Mouse (Mus musculus): ENCODE measurements around the gene Asns.
"Not testable (repeated sequence)": the region's sequence is repeated elsewhere in the genome, so short reads cannot be mapped to it uniquely, and the experiment has no call there.

The Asns gene

DNA sequence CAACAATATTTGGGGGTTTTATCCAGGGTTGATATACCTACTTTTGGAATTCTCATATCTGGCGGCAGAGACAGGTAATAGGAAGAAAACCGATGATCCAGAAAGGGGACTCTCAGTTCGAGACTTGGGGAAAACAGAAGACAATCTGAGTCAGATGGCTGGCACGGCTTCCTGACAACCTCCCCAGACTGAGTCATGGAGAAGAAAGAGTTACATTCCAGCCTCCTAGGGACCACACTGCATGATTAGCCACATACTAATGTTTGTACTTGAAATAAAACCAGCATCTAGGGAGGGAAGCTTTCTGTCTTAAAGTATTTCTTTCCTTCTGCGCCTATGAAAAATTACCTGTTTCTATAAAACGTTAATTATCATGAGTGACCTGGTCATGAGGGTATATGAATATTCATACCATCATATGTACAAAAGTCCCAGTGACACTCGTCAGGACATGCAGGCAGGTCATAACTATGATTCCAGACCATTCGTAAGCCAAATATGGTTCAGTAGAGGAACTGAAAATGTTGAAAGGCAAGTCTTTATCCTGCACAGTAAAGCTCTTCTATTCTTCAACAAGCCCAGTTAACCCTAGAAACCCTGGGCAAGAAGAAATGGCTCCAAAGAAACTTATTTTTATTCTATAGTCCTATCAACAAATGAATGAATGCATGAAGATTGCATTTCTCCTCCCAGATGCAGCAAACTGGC, 16.7 kb downstream of the Asns start:
- DNase-seq, result no peak

DNA sequence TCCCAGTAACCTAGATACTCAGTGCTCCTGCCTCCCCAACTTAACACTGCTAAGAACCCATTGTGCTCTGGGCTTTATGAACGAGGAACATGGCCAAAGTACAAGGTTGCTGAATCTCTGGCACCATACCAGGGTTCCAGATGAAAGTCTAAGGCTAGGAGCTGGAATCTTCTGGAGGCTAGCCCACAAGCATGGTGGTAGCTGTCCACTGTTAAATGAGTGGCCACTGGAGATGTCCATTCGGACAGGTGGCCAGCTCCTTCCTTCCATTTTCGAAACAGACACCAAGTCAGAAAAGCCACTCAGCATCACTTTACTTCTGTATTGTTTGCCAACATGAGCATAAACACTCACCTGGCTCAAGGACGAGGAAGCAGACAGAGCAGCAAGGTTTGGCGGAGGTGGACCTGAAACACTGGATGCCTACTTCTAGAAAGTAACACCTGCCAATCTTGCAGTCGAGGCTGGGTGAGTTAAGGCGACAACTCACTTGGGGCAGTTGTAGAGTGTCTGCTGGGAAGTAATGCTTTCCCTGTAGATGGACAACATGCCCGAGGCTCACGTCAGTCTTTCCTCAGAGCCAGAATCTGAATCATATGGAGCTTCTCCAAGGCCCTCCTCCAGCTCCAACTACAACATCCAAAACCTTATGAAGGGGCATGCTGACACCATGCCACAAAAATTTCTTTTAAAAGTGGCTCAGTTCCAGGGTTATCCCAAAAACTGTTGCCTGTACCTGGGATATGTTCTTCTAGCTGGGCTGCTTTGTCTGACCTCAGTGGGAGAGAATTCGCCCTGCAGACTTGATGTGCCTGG, 20.4 kb downstream of the Asns start:
- no peak for DNase-seq

DNA sequence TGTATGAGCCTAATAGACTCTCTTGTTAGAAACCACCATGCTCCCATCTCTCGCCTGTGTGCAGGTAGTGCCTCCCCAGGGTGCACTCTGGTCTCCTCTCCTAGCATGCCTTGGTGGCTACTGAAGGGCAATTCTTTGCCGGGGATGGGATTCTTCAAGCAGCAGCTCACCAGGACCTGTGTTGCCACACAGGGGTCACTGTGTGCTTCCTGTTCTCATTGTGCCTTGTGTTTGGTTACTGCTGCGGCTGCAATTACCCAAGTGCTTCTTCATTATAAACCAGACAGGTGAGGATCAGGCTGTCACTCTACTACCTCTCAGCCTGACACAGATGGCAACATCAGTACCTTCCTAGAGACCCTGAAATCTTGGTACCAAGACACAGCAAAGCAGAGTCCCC, 21.6 kb downstream of the Asns start:
- DNase-seq, result no peak

DNA sequence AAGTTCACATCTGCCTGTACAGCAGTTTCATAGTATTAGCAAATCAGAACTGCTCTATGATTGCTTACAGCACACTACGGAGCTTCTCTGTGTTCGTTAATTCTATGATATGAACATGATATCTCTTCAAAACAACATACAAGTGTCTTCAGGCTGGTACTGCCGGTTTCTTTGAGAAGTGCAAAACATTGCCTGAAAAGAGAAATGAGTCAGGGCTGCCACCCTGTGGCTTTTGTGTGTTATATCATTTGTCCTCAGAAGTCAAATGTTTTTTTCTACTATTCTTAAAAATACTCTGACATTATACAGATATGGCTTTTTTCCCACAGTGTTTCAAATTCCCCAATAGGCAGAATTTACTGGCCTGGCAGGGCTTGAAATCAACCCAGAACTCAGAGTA, 22.5 kb downstream of the Asns start:
- no peak for DNase-seq

DNA sequence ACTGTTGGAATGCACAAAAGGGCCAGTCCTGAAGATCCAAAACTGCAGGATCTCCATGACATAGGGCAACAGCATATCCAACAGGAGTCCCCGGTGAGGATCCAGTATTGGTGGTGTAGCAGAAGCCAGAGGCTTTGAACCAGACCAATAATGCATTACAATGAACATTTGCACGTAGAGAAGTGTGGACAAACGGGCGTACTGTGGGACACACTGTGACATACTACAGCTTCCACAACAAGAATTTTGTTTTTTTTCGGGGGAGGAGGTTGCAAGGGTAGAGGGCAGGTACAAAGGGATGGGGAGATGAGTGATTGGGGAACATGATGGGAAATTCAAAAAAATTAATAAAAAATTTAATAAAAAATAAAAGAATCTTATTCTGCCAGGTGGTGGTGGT, 23.3 kb downstream of the Asns start:
- no peak for DNase-seq

DNA sequence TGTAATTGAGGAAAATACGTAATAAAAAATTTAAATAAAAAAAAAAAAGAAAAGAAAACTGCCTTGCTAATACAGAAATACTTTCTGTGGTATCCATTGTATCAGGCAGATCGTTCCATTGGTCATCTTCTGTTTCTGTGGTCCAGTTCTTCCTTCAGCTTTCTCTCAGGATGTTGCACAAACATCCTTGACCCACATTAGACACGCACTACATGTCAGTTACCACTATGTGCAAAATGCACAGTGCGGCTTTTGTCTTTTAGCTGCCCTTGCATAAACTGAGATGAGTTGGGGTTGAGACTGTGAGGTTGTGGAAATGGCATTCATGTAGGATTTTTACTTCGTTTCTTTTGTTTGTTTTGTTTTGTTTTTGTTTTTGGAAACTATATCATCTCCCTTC, 24.7 kb downstream of the Asns start:
- DNase-seq, result no peak

DNA sequence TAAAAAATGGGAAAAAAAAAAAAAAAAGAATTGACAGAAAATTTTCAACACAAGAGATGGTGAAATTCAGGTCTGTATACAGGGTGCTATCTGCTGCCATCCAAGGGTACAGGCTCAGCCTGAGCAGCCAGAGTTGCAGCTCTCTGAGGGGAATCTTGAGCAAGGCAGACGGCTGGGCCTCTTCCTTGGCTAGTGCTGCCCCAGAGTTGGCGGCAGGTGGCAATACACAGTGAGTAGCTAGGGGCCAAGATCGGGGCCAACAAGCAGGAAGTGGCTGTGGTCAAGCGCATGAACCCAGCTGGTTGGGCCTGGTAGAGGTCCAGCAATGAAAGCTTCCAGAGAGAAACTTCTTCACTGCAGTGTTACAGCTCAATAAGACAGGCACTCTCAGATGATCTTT, 27.2 kb downstream of the Asns start:
- not testable (repeated sequence) for DNase-seq

DNA sequence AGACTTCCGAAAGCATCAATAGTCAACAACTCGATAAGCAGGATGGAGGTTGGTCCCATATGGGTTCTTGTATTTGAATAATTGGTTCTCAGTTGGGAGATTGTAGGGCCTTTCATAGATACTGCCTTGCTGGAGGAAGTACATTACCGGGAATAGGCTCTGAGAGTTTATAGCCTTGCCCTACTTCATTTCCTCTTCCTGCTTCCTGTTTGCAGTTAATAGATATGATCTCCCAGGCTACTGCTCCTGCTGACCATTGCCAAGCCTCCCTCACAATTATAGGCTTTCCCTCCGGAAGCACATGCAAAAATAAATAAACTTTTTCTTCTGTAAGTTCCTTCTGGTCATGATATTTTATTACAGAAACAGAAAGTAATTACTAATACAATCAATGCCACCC, 31.6 kb downstream of the Asns start:
- no peak for DNase-seq

DNA sequence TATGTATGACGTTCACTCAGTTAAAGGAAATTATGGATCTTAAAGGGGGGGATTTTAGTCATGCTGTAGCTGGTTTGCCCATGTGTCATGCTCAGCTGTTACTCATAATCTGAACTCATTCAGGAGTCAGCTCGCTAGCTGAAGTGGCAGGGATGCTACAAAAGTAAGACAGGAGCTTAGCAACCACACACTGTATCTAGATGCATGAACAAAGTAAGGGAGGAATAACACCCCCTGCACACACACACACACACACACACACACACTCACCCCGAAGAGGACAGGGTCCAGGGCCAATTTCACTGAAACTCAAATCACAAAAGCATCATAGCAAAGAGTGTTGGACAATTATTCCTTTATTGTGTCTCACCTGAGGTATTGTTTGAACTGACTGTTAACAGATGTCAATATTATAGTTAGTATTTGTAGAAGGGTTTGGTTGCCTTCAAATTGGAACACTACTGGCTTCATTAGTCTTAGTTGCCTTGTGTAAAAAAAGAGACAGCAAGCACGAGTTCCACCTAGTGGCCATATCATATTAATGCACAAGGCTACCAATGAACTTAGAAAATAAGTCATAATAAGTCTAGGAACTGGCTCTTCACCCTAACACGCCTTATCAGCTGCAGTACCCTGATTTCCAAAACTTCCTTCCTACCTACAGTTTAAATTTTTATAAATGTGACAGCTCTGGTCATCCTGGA, 32.5 kb downstream of the Asns start:
- DNase-seq, result no peak

DNA sequence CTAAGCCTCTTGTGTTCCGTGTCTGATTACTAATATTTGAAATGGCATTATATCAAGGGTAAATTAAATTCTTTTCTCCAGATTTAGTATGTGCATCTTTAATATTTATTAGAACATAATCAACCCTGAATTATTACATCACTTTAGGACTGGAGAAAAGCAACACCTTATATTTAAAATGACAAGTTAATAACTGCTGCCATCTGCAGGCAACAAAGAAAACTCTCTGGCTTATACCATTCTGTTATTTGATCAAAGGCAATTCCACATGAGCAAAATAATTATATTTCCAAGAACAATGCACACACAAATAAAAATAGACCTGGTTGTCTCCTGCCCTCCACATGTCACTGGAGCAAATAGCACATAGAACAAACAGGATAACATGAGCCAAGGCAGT, 36.5 kb downstream of the Asns start:
- no peak for DNase-seq

DNA sequence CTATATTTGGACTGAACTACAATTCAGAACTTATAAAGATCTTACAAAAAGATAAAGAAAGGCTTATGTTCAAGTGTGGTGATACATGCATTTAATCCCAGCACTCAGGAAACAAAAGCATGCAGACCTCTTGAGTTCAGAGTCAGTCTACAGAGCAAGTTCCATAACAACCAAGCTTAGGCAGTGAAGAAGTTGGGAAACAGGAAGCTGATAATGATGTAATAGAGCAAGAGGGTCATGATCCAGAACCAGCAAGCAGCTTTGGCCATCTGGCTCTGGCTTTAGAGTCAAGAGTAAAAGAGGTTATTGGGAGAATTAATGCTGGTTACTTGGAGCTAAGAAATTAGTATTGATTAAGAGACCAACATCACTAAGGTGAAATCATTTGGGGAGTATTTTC, 44.6 kb downstream of the Asns start:
- DNase-seq, result no peak
